Mouse (Mus musculus) myocyte (in vitro differentiated cells): ENCODE measurements around the gene Tpsb2. TPM values are rescaled to one million over a fixed set of nuclear protein-coding genes. Genes with fewer than 3 reads are reported as not detected.
A peak's percentile ranks its signal among the peaks of the same experiment; 100 is the strongest.

ENCODE experiments used
- H3K27me3 ChIP-seq: one replicate; pipeline ENCODE4 v1.6.1; 2011; ENCODE audit not compliant: control insufficient read depth, insufficient read depth, insufficient read length
- H3K36me3 ChIP-seq: one replicate; pipeline ENCODE4 v1.6.1; 2011; ENCODE audit not compliant: control insufficient read depth, insufficient read depth
- H3K4me2 ChIP-seq: one replicate; pipeline ENCODE4 v1.6.1; 2011; ENCODE audit warnings: low read depth, control low read depth
- H3K4me3 ChIP-seq: one replicate; pipeline ENCODE4 v1.5.1; 2011; ENCODE audit warnings: mild to moderate bottlenecking, control low read depth, moderate library complexity
- H3K79me2 ChIP-seq: one replicate; pipeline ENCODE4 v1.6.1; 2011; ENCODE audit not compliant: control insufficient read depth, insufficient read depth
- H3ac ChIP-seq: one replicate; pipeline ENCODE4 v1.6.1; 2011; ENCODE audit not compliant: control insufficient read depth, insufficient read length
- CEBPB ChIP-seq: IDR thresholded peaks from 2 replicates; pipeline ENCODE4 v1.6.1; 2011; ENCODE audit warnings: mild to moderate bottlenecking, moderate library complexity; ENCODE audit not compliant: poor library complexity, insufficient read depth, severe bottlenecking
- E2F4 ChIP-seq: IDR thresholded peaks from one replicate; pipeline ENCODE4 v1.6.1; 2011; ENCODE audit warnings: mild to moderate bottlenecking, control low read depth, moderate library complexity; ENCODE audit not compliant: insufficient read depth
- MAX ChIP-seq: IDR thresholded peaks from one replicate; pipeline ENCODE4 v1.6.1; 2011; ENCODE audit warnings: low read depth, mild to moderate bottlenecking, control low read depth
- MYOD1 ChIP-seq, 3 experiments: IDR thresholded peaks; one replicate each; pipeline ENCODE4 v1.6.1; 2011; ENCODE audit warnings: control low read depth in 2 of 3, low read depth in 2 of 3, mild to moderate bottlenecking in 2 of 3, moderate library complexity in 1 of 3; ENCODE audit not compliant: insufficient read length in 2 of 3, control insufficient read depth in 1 of 3
- MYOG ChIP-seq, 3 experiments: IDR thresholded peaks; one replicate each; pipeline ENCODE4 v1.6.1; 2011; ENCODE audit warnings: control low read depth in 2 of 3, low read depth in 2 of 3, mild to moderate bottlenecking in 2 of 3; ENCODE audit not compliant: insufficient read length in 2 of 3, control insufficient read depth in 1 of 3, insufficient read depth in 1 of 3
- POLR2A ChIP-seq: IDR thresholded peaks from one replicate; pipeline ENCODE4 v1.6.1; 2011; ENCODE audit warnings: low read depth, mild to moderate bottlenecking, control low read depth, moderate library complexity; ENCODE audit not compliant: insufficient read length
- POLR2AphosphoS2 ChIP-seq: IDR thresholded peaks from one replicate; pipeline ENCODE4 v1.6.1; 2011; ENCODE audit warnings: low read depth, control low read depth; ENCODE audit not compliant: insufficient read length
- REST ChIP-seq: IDR thresholded peaks from one replicate; pipeline ENCODE4 v1.6.1; 2011; ENCODE audit warnings: mild to moderate bottlenecking, control low read depth, moderate library complexity; ENCODE audit not compliant: insufficient read depth, insufficient read length
- SRF ChIP-seq: IDR thresholded peaks from one replicate; pipeline ENCODE4 v1.6.1; 2011; ENCODE audit warnings: low read depth; ENCODE audit not compliant: control insufficient read depth, insufficient read length
- TCF12 ChIP-seq: IDR thresholded peaks from one replicate; pipeline ENCODE4 v1.6.1; 2011; ENCODE audit warnings: mild to moderate bottlenecking, control low read depth; ENCODE audit not compliant: poor library complexity, insufficient read depth, severe bottlenecking
- TCF3 ChIP-seq: IDR thresholded peaks from one replicate; pipeline ENCODE4 v1.6.1; 2011; ENCODE audit warnings: low read depth, control low read depth; ENCODE audit not compliant: insufficient read length
- USF1 ChIP-seq: IDR thresholded peaks from one replicate; pipeline ENCODE4 v1.6.1; 2011; ENCODE audit warnings: low read depth, mild to moderate bottlenecking, control low read depth, moderate library complexity
- polyA plus RNA-seq: library from polyadenylated mRNA; unstranded; fragments of >200 nt; fragmentation: generic; extraction: Trizol; gene quantifications from one replicate; pipeline ENCODE4 v1.2.1, GENCODE M21; 2012; ENCODE audit warnings: missing spikeins

The Tpsb2 gene
- polyA plus RNA-seq, 1 experiment, result not detected

DNA sequence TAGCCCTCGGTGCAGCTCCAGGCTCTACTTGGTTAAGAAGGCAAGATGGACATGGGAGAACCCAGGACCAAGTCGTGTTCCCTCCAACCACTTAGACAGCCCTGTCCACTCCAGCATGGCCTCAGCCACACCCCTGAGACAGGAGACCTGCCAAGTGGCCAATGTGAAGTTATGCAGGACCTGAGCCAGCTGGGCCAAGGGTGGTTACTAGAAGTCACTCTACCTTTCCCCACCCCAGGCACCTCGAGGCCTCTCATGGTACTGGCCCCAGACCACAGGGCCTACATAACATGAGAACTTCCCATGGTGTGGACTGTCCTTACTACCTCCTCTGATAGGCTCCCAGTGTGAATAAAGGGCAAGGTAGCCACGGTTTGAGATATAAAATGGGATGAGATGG lies 48.1 kb downstream of the Tpsb2 start:
- no peak overlapping the region for H3ac ChIP-seq
- H3K36me3 ChIP-seq, result no peaks in the 10 kb centered on the region
- no peak overlapping the region for H3K4me3 ChIP-seq
- no peaks in the 10 kb centered on the region for H3K79me2 ChIP-seq
- no peaks in the 10 kb centered on the region for H3K27me3 ChIP-seq
- TF ChIP-seq MYOG (IDR thresholded peaks at IDR 0.05; ENCODE audit: control insufficient read depth in 1 of 3, insufficient read depth in 1 of 3, insufficient read length in 2 of 3, low read depth in 2 of 3), result no peak
- no peak for TF ChIP-seq POLR2AphosphoS2
- no peak for TF ChIP-seq MAX
- no peak for TF ChIP-seq CEBPB
- TF ChIP-seq MYOD1 (IDR thresholded peaks at IDR 0.05; ENCODE audit: control insufficient read depth in 1 of 3, insufficient read length in 2 of 3, low read depth in 2 of 3), result no peak
- TF ChIP-seq TCF12, result no peak
- no peak for TF ChIP-seq E2F4
- TF ChIP-seq SRF, result no peak
- no peak for TF ChIP-seq POLR2A
- no peak for TF ChIP-seq USF1
- H3K4me2 ChIP-seq, result no peak overlapping the region

DNA sequence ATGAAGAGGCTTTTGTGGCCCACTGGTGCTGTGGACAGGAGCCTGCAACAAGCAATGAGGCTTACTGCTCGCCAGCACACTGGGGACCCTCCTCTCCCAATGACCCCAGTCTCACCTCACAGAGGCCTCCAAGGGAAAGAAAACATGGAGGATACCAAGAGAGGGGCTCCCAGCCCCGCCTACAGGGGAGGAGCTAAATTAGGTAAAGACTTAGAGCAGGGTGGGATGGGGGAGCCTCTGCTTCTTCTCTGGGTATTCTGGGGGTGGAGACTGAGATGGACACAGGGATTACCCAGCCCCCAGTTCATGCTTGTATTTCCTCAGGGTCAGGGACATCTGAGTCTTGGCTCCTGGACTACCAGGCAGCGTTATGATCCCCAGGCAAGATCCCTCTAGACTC lies 48.8 kb downstream of the Tpsb2 start:
- Histone ChIP-seq H3K4me3 (no peak overlapping the region), H3K79me2 (no peaks in the 10 kb centered on the region), H3K4me2 (no peak overlapping the region), H3ac (no peak overlapping the region), H3K36me3 (no peaks in the 10 kb centered on the region), H3K27me3 (no peaks in the 10 kb centered on the region)
- no peak for TF ChIP-seq TCF12
- TF ChIP-seq CEBPB, result no peak
- no peak for TF ChIP-seq REST
- TF ChIP-seq MYOD1 (IDR thresholded peaks at IDR 0.05; ENCODE audit: control insufficient read depth in 1 of 3, insufficient read length in 2 of 3, low read depth in 2 of 3), result no peak
- no peak for TF ChIP-seq POLR2AphosphoS2
- TF ChIP-seq TCF3, result no peak
- no peak for TF ChIP-seq USF1
- TF ChIP-seq SRF, result no peak
- TF ChIP-seq MYOG (IDR thresholded peaks at IDR 0.05; ENCODE audit: control insufficient read depth in 1 of 3, insufficient read depth in 1 of 3, insufficient read length in 2 of 3, low read depth in 2 of 3), result no peak
- TF ChIP-seq E2F4, result no peak
- TF ChIP-seq POLR2A, result no peak
- TF ChIP-seq MAX, result no peak

DNA sequence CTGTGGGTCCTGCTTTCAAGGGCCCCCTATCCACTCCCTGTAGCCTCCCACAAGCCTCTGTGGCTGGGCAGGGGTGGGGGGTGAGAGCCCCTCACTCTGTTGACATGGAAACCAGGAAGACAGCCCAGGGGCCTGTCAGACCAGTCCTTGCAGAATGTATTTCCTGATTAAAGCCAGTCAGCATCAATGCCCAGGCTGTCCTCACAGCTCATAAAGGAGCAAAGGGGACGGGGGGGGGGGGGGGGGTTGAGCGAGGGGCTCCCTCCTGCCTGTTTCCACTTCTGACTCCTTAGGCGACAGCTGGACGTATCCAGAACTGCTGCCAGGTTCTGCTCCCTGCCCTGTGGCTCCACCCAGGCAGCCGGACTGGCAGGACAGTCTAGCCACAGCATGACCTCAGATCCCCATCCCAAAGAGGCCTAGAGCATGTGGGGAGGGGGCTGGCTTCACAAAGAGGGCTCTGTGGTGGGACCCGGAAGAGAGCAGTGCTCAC lies 49.4 kb downstream of the Tpsb2 start:
- Histone ChIP-seq H3K79me2 (no peaks in the 10 kb centered on the region), H3K36me3 (no peaks in the 10 kb centered on the region), H3K27me3 (no peaks in the 10 kb centered on the region), H3ac (no peak overlapping the region), H3K4me2 (no peak overlapping the region), H3K4me3 (no peak overlapping the region)
- TF ChIP-seq POLR2AphosphoS2 (no peak), REST (no peak), MYOD1 (IDR thresholded peaks at IDR 0.05; ENCODE audit: control insufficient read depth in 1 of 3, insufficient read length in 2 of 3, low read depth in 2 of 3) (peak in 1 of 3 experiments; percentile 47), E2F4 (no peak), SRF (no peak), USF1 (no peak), TCF12 (no peak), POLR2A (no peak), MYOG (IDR thresholded peaks at IDR 0.05; ENCODE audit: control insufficient read depth in 1 of 3, insufficient read depth in 1 of 3, insufficient read length in 2 of 3, low read depth in 2 of 3) (peak in 2 of 3 experiments; percentile 7 to 53), MAX (no peak), TCF3 (no peak), CEBPB (no peak)

DNA sequence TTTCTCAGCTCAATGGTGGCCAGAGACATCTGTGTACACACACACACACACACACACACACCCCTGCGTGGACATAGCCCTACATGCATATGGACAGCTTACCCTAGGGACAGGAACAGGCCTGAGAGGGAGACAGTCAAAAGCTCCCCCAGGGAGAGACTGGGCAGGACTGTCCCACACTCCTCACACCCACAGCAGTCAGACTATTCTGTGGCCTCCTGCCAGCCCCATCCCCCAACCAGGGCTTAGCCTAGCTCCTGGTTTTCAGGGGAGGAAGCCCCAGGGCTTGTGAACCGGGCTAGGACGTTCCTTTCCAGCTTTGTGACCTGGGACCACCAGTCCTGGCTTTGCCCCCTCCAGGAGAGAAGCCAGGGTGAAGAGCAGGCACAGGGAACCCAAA lies 50.1 kb downstream of the Tpsb2 start:
- Histone ChIP-seq H3K4me2 (no peak overlapping the region), H3K79me2 (no peaks in the 10 kb centered on the region), H3K4me3 (no peak overlapping the region), H3ac (no peak overlapping the region), H3K27me3 (no peaks in the 10 kb centered on the region), H3K36me3 (no peaks in the 10 kb centered on the region)
- TF ChIP-seq TCF3 (no peak), TCF12 (no peak), CEBPB (no peak)

DNA sequence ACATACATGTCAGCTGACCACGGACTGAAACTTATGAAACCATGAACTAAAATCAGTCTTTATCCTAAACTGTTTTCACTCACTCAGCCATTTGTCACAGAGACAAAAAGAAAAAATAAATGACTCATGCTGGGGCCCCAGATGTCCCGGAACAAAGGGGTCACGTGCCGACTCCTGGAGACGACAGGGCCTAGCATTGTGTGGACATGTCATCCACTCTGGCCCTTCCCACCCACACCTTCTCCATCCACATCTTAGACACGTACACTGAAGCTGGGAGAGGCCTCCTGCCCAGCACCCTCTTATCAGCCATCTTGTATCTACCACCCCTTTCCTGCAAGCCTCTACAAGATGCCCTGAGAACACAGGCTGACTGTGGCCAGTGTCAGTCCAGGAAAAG lies 51.9 kb downstream of the Tpsb2 start:
- H3K4me3 ChIP-seq, result no peak overlapping the region
- no peak for TF ChIP-seq MYOG (IDR thresholded peaks at IDR 0.05; ENCODE audit: control insufficient read depth in 1 of 3, insufficient read depth in 1 of 3, insufficient read length in 2 of 3, low read depth in 2 of 3)
- no peak for TF ChIP-seq REST
- TF ChIP-seq USF1, result peak; percentile 39
- TF ChIP-seq TCF3, result no peak
- H3ac ChIP-seq, result no peak overlapping the region
- H3K79me2 ChIP-seq, result no peaks in the 10 kb centered on the region
- no peaks in the 10 kb centered on the region for H3K36me3 ChIP-seq
- no peak overlapping the region for H3K4me2 ChIP-seq
- H3K27me3 ChIP-seq, result peaks cover 15% of the 10 kb centered on the region

Other genes with a start within 250 kb of the Tpsb2 start
- not detected for gene Ptx4, start 245.5 kb upstream of the Tpsb2 start, polyA plus RNA-seq
- gene Clcn7, start 232.9 kb upstream of the Tpsb2 start, polyA plus RNA-seq, result 22.9 TPM
- not detected for gene Ccdc154, start 203.8 kb upstream of the Tpsb2 start, polyA plus RNA-seq
- gene Gm38655, start 190.8 kb upstream of the Tpsb2 start, polyA plus RNA-seq, result not detected
- 13.7 TPM for gene BC003965, start 181.8 kb upstream of the Tpsb2 start, polyA plus RNA-seq
- gene Unkl, start 177.9 kb upstream of the Tpsb2 start, polyA plus RNA-seq, result 1.9 TPM
- gene Gnptg, start 126.2 kb upstream of the Tpsb2 start, polyA plus RNA-seq, result 26.5 TPM
- 44.7 TPM for gene Tsr3, start 126.1 kb upstream of the Tpsb2 start, polyA plus RNA-seq
- 0.01 TPM for gene Baiap3, start 109.9 kb upstream of the Tpsb2 start, polyA plus RNA-seq
- 246 TPM for gene Ube2i, start 91.7 kb upstream of the Tpsb2 start, polyA plus RNA-seq
- gene Prss34, start 67.9 kb upstream of the Tpsb2 start, polyA plus RNA-seq, result not detected
- gene Prss28, start 57.7 kb upstream of the Tpsb2 start, polyA plus RNA-seq, result not detected
- gene Prss29, start 47.7 kb upstream of the Tpsb2 start, polyA plus RNA-seq, result not detected
- 0.47 TPM for gene Tpsab1, start 20.7 kb upstream of the Tpsb2 start, polyA plus RNA-seq
- gene Tpsg1, start 3.0 kb downstream of the Tpsb2 start, polyA plus RNA-seq, result not detected
- gene Cacna1h, start 67.5 kb downstream of the Tpsb2 start, polyA plus RNA-seq, result 0.12 TPM
- not detected for gene Tekt4, start 88.3 kb downstream of the Tpsb2 start, polyA plus RNA-seq
- not detected for gene Sstr5, start 131.0 kb downstream of the Tpsb2 start, polyA plus RNA-seq
- 14.3 TPM for gene Sox8, start 204.4 kb downstream of the Tpsb2 start, polyA plus RNA-seq
- 36.3 TPM for gene Lmf1, start 212.8 kb downstream of the Tpsb2 start, polyA plus RNA-seq